Mouse (Mus musculus): ENCODE results near the gene Anxa1.

The Anxa1 gene

GRCm38 (mm10) chr19:20390455-20390994 lies at the start of gene Anxa1:
Gene Anxa1, minus strand, starts transcription at chr19:20390944.
- no peak for DNase-seq

- no peak for DNase-seq
These were observed 46.3 kb upstream of the Anxa1 start for GRCm38 (mm10) chr19:20437043-20437442.

GRCm38 (mm10) chr19:20434541-20434940 lies 43.8 kb upstream of the Anxa1 start:
- peak; percentile 46 for DNase-seq

- no peak for DNase-seq
These were observed 43.2 kb upstream of the Anxa1 start for GRCm38 (mm10) chr19:20433966-20434365.

- no peak for DNase-seq
These were observed 35.9 kb upstream of the Anxa1 start for GRCm38 (mm10) chr19:20426443-20427161.

GRCm38 (mm10) chr19:20411276-20411675 lies 20.5 kb upstream of the Anxa1 start:
- DNase-seq: no peak

- no peak for DNase-seq
These were observed 19.1 kb upstream of the Anxa1 start for GRCm38 (mm10) chr19:20409541-20410528.

GRCm38 (mm10) chr19:20406475-20406874 lies 15.7 kb upstream of the Anxa1 start:
- no peak for DNase-seq

- no peak for DNase-seq
These were observed 14.3 kb upstream of the Anxa1 start for GRCm38 (mm10) chr19:20405015-20405414.

GRCm38 (mm10) chr19:20403740-20404139 lies 13.0 kb upstream of the Anxa1 start:
- no peak for DNase-seq

- no peak for DNase-seq
These were observed 12.5 kb upstream of the Anxa1 start for GRCm38 (mm10) chr19:20403219-20403618.

- DNase-seq: no peak
These were observed 11.9 kb upstream of the Anxa1 start for GRCm38 (mm10) chr19:20402516-20403200.

- no peak for DNase-seq
These were observed 11.2 kb upstream of the Anxa1 start for GRCm38 (mm10) chr19:20401961-20402360.

GRCm38 (mm10) chr19:20399187-20399586 lies 8.4 kb upstream of the Anxa1 start:
- no peak for DNase-seq

- DNase-seq: no peak
These were observed 6.3 kb upstream of the Anxa1 start for GRCm38 (mm10) chr19:20397092-20397491.

- no peak for DNase-seq
These were observed 3.0 kb upstream of the Anxa1 start for GRCm38 (mm10) chr19:20393556-20394274.

- no peak for DNase-seq
These were observed 1.0 kb downstream of the Anxa1 start for GRCm38 (mm10) chr19:20389723-20390122.

GRCm38 (mm10) chr19:20389245-20389644 lies 1.5 kb downstream of the Anxa1 start:
- no peak for DNase-seq

GRCm38 (mm10) chr19:20388276-20388675 lies 2.5 kb downstream of the Anxa1 start:
- DNase-seq: no peak

GRCm38 (mm10) chr19:20386296-20386695 lies 4.4 kb downstream of the Anxa1 start:
- no peak for DNase-seq

- no peak for DNase-seq
These were observed 5.1 kb downstream of the Anxa1 start for GRCm38 (mm10) chr19:20385645-20386044.

- DNase-seq: no peak
These were observed 9.5 kb downstream of the Anxa1 start for GRCm38 (mm10) chr19:20381207-20381752.
